ENCODE assay signal across 21 mouse cellular contexts in the genomic region with DNA sequence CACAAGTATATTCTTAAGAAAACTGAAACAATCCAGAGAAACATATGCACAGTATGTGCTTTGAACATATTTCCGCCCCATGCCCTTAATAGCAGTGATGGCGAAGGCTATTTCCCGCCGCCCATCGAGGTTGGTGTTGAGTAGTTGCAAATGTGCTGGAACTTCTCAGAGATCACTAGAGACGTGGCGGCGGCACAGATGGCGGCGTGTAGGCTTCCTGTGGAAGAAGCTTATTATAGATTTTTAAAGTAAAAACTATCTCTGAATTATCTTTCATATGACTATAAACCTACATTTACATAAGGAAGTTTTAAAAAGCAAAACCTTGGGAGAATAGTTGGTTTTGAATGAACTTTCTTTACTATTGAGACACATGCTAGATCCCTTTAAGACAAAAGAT. TPM values are rescaled to one million over a fixed set of nuclear protein-coding genes. Genes with fewer than 3 reads are reported as not detected.
DNase-seq lines count a peak whose midpoint lies in the region; ATAC-seq lines count a peak whose summit lies in the region.
"Had no signal": no experiment of that assay in that cellular context is flagged by ENCODE, and none has a peak within 500 bp of the region (broad histone marks: within the 10 kb centered on the region; RNA-seq: fewer than 3 reads in every experiment).

No protein-coding gene starts in this region.

- ATAC-seq in monocyte, adult 5-6 weeks (replicated peaks; ENCODE audit: insufficient number of reproducible peaks, low FRiP score, low TSS enrichment, poor library complexity, severe bottlenecking), result no peak
- ATAC-seq: forebrain, postnatal 0 days; lung, postnatal 0 days had no signal

- intact Hi-C loops in left cerebral cortex, postnatal 36 days (cut with DNase I), result no loop called here

- DNase-seq in brain, adult 2 months (ENCODE audit: low read depth, low spot score), result peak; percentile 73
- DNase-seq in frontal cortex, adult 2 months (ENCODE audit: extremely low spot score in 1 of 2, low spot score in 1 of 2), result peak; percentile 11 to 51
- DNase-seq in left cerebral cortex, postnatal 36 days (ENCODE audit: low spot score in 2 of 2), result peak; percentile 52 to 53
- peak; percentile 39 to 56 for DNase-seq in right cerebral cortex, postnatal 36 days (ENCODE audit: low spot score in 2 of 2)
- DNase-seq in urinary bladder, postnatal 36 days (ENCODE audit: low spot score in 2 of 2), result no peak
- DNase-seq: adrenal gland, postnatal 25 days; B cell, adult 2 months; cerebellum, adult 2 months; cerebellum, postnatal 14 days; forebrain, postnatal 0 days; gastrocnemius, postnatal 14 days; heart, postnatal 36 days; kidney, adult 9 months; kidney, postnatal 10 days; layer of hippocampus, postnatal 36 days; liver, embryonic 13.5 days; lung, adult 18-20 months; midbrain, embryonic 14.5 days; thymus, postnatal 4 days had no signal

RNA-seq across cellular contexts. Expression of a gene that starts 48.4 kb away (rescaled TPM):
- 25.7 and 26.9 TPM in 2 replicates for polyA plus RNA-seq in frontal cortex, adult 2 months (2012; rRNA removed)
- total RNA-seq in left cerebral cortex, postnatal 36 days (2021), result 10 to 100 TPM; 48.4 to 52.7 TPM
- 52.2 to 127 TPM (median 83.2 TPM) in 3 replicates for total RNA-seq in monocyte, adult 5-6 weeks (2017)

Comparison
In these comparisons a context has a peak if more than half of its experiments do, and no peak if none do; other contexts are left out.
1. DNase-seq: peak in brain, adult 2 months (single experiment), frontal cortex, adult 2 months (2 of 2), left cerebral cortex, postnatal 36 days (2 of 2) and right cerebral cortex, postnatal 36 days (2 of 2); none in urinary bladder, postnatal 36 days (0 of 2).